Mouse (Mus musculus) cerebellum, postnatal 4 days (tissue): Measurements from ENCODE around the gene Wdr70.
A peak's percentile ranks its signal among the peaks of the same experiment; 100 is the strongest.

Source experiments
- DNase-seq, 2 experiments: peaks; one replicate each; pipeline ENCODE4 v3.0.0; 2022; ENCODE audit warnings: low spot score in 2 of 2, mixed read lengths in 1 of 2

The Wdr70 gene

GRCm38 (mm10) chr15:8030643-8031042 lies 68.4 kb downstream of the Wdr70 start:
- DNase-seq, result no peak

GRCm38 (mm10) chr15:8027503-8027902 lies 71.5 kb downstream of the Wdr70 start:
- DNase-seq, result no peak

GRCm38 (mm10) chr15:8011418-8011817 lies 87.6 kb downstream of the Wdr70 start:
- DNase-seq, result no peak

GRCm38 (mm10) chr15:8007413-8007812 lies 91.6 kb downstream of the Wdr70 start:
- DNase-seq, result no peak

- DNase-seq, result no peak
Observed at GRCm38 (mm10) chr15:8006056-8006455, 93.0 kb downstream of the Wdr70 start.

GRCm38 (mm10) chr15:8005506-8005905 lies 93.5 kb downstream of the Wdr70 start:
- peak in 1 of 2 experiments; percentile 31 for DNase-seq

- no peak for DNase-seq
Observed at GRCm38 (mm10) chr15:8003789-8004188, 95.2 kb downstream of the Wdr70 start.

DNA sequence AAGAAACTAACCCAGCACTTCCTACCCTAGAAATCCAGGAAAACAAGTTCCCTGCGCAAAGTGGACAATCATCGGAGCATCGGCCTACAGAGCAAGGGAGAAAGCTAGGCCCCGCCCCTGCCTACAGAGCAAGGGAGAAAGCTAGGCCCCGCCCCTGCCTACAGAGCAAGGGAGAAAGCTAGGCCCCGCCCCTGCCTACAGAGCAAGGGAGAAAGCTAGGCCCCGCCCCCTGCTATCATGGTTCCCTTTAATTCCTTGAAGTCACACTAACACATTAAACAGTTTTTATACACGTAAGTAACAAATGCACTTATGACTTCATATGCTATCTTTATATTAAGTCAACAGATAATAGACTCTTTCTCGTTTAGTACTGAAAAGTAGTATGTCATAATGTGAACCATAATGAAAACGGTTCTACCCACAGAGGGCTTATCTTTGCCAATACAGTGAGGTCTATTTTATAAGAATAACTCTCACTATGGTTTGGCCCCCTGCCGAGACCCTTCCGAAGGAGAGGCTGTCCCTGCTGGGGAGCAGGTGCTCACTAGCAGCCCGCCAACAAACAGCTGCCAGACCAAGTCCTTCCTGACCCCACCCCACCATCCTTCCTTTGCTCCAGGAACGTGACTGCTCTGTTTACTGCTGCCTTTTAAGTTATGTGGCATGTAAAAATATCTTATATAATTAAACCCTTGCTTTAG lies 100.0 kb downstream of the Wdr70 start:
- DNase-seq, result peak in 1 of 2 experiments; percentile 7

DNA sequence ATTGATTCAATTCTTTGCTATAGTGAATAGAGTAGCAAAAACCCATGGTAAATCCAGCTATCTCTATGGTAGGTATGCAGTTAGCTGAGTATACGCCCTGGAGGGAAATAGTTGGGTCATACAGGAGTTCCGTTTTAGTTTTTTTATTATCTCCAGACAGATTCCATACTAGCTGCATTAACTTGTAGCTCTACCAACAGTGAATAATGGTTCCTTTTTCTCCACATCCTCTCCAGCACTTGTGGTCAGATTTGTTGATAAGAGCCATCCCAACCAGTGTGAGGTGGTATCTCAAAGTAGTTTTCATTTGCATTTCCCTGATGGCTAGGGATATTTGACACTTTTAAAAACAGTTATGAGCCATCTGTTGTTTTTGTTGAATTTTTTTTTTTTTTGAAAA lies 100.9 kb downstream of the Wdr70 start:
- no peak for DNase-seq

- no peak for DNase-seq
Observed at GRCm38 (mm10) chr15:7993721-7994120, 105.3 kb downstream of the Wdr70 start.

DNA sequence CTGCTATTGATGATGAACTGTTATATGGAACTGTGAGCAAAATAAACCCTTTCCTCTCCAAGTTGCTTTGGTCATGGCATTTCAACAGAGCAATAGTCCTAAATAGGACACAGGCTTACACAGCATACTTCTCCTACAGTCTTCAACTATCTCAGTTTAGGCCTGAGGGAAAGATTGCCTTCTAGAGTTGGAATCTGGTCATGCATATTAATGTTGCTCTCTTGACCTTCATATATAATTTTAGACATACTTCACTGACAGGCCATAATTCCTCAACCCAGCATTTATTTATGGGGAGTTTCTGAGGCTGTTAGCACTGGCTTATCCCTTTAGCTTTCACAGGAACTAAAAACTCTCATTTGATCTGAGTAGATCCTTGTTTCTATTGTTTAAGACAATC lies 108.9 kb downstream of the Wdr70 start:
- no peak for DNase-seq

DNA sequence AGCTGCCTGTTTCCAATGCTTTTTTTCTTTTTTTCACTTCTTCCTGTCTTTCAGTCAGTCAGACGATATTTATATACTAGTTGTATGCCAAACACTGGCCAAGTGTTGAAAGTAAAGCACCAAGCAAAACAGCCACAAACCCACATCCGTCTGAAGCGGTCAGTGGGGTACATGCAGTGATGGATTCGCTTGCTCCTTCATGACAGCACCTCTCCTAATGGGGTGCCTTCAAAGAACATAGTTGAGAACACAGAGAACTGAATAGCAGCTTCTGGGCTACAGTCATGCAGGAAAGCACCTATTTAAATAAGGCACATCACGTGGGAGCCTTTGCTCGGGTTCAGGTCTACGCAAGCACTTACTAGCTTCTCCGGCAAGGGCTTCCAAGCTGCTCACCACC lies 111.6 kb downstream of the Wdr70 start:
- DNase-seq, result no peak

DNA sequence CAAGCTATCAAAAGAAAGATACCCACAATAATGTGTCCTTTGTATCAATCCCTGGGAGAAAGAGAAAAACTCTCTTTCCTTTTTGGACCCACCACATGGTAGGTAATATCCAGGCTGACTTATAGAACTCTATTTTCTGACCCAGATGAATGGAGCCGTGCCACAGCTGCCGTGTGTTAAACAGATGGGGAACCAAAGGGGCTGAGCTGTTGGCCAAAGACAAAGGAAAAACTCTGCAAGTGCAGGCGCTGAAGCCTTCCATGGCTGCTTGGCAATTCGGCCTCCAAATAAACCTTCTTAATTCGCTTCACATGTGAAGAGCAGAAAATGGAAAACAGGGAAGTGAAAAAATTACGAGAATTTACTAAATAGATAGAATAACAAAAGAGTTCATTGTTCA lies 112.7 kb downstream of the Wdr70 start:
- DNase-seq, result no peak

- DNase-seq, result no peak
Observed at GRCm38 (mm10) chr15:7978640-7979039, 120.4 kb downstream of the Wdr70 start.

- DNase-seq, result no peak
Observed at GRCm38 (mm10) chr15:7976775-7977174, 122.2 kb downstream of the Wdr70 start.

DNA sequence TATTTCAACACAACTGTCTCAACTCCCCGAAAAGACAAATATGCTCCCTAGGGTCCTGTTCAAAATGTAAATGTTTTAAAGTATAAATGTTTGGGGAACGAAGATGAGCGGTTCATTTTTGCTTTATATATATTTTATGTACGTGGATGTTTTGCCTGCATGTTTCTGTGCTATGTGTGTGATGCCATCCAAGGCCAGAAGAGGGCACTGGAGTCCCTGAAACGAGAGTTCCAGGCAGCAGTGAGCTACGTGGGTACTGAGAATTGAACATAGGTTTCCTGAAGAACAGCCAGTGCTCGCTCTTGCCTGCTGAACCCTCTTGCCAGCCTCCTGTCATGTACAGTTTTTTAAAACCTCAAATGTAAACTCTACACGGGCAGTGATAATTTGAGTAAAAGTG lies 124.6 kb downstream of the Wdr70 start:
- DNase-seq, result no peak

- no peak for DNase-seq
Observed at GRCm38 (mm10) chr15:7972528-7972927, 126.5 kb downstream of the Wdr70 start.

- DNase-seq, result no peak
Observed at GRCm38 (mm10) chr15:7962786-7963185, 136.2 kb downstream of the Wdr70 start.

GRCm38 (mm10) chr15:7961489-7961888 lies 137.5 kb downstream of the Wdr70 start:
- DNase-seq, result no peak

- DNase-seq, result no peak
Observed at GRCm38 (mm10) chr15:7956899-7957298, 142.1 kb downstream of the Wdr70 start.

- no peak for DNase-seq
Observed at GRCm38 (mm10) chr15:7950561-7950960, 148.4 kb downstream of the Wdr70 start.

GRCm38 (mm10) chr15:7941690-7942089 lies 157.3 kb downstream of the Wdr70 start:
- no peak for DNase-seq

DNA sequence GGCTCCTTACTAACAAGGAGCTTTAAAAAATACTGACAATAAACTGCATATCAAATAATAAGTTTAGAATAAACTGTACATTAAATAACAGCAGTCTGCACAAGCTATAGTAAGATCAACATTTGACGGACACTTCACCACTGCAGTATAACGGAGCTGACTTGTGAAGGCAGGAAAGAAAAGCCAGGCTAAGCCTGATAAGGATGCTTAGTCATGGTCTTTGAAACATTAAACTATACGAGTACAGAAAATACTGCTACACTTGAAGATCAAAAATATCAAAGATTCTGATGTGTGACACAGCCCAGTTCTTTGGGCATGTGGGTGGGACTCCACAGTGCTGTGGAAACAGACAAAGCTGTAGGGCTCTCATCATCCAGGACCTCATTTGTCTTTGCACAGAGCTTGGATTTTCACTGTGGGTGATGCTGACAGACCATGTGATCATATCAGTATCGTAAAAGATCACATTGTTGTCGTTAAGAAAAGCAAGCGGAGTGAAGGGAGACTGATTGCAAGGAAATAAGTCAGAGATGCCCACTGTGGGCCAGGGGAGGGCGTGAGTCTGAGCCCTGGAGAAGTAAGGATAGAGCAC lies 163.3 kb downstream of the Wdr70 start:
- no peak for DNase-seq

DNA sequence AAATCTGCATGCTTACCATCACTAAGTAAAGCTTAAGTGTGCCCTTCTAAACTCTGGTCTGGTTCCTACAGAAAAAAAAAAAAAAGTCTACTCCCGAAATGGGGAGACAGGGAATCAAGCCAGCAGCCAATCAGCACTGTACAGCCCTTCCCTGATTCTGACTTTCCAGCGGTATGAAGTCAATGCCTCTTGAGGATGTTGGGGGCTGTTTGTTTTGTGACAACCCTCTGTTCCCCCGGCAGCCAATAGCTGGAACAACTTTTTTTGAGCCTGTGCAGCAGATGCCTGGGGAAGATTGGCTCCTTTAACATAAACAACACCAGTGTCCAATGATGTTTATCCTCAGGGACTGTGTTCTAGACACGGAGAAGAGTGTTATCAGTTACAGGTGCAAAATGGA lies 164.4 kb downstream of the Wdr70 start:
- no peak for DNase-seq
